Mouse (Mus musculus) bone marrow macrophage, adult 2 months (primary cell): ENCODE data around the gene Met. TPM values are rescaled to one million over a fixed set of nuclear protein-coding genes. Genes with fewer than 3 reads are reported as not detected.

Source experiments
- H3K27ac ChIP-seq: 2 replicates; pipeline ENCODE4 v1.5.1; 2012; ENCODE audit warnings: low read depth, low read length; ENCODE audit not compliant: insufficient read depth
- H3K4me1 ChIP-seq: 2 replicates; pipeline ENCODE4 v1.6.1; 2012; ENCODE audit warnings: low read length; ENCODE audit not compliant: control insufficient read depth, insufficient read depth
- H3K4me3 ChIP-seq: 2 replicates; pipeline ENCODE4 v1.5.1; 2012; ENCODE audit warnings: mild to moderate bottlenecking, low read length, moderate library complexity; ENCODE audit not compliant: insufficient read depth
- CTCF ChIP-seq: IDR thresholded peaks from 2 replicates; pipeline ENCODE4 v1.5.1; 2012; ENCODE audit warnings: low read depth, mild to moderate bottlenecking, low read length, moderate library complexity
- POLR2A ChIP-seq: IDR thresholded peaks from 2 replicates; pipeline ENCODE4 v1.6.1; 2012; ENCODE audit warnings: mild to moderate bottlenecking, low read depth, low read length, borderline replicate concordance
- polyA plus RNA-seq: library from polyadenylated mRNA; stranded (reverse); fragments of >200 nt; gene quantifications from 2 replicates; pipeline ENCODE4 v1.2.4, GENCODE M21; 2012; ENCODE audit not compliant: missing spikeins, insufficient read depth, insufficient read length

Met gene
- 0.31 and 1.3 TPM in 2 replicates for polyA plus RNA-seq

DNA sequence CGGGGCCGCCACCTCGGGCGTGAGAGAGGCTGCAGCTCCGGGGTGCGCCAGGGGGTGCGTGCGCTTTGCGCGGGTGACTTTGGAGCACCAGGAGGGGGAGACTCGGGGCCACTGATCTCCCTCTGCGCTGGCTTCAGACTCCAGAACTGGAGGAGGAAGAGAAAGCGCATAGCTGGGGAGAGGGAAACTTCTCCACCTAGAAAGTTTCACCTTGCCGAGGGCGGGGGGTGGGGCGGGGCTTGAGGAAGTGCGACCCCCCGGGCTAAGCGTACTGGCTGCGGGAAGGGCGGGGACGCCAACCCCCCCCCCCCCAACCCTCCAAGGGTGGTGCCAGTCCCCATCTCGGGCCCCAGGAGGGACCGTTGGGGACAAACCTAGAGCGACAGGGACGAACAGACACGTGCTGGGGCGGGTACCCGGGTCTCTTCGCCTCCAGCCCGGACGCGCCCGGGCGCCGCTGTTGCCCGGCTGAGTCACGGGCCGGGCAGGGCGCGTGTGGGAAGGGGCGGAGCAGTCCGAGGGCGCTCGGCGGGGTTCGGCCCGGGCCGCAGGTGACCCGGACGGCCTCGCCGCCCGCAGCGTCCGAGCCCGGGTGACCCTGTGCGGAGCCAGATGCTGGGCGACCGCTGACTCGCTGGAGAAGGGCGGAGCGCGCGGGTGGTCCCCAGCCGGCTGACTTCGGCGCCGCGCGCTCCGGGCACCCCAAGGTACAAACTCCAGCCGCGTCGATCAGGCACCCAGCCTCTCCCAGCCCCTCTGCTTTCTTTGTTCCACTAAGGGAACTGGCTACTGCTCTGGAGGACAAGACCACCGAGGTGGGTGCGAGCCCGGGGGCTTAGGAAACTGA lies at the start of gene Met:
Gene Met (plus strand): TSS at position 367 of the 847 bp plus-strand sequence.
- TF ChIP-seq CTCF, result no peak
- no peak for TF ChIP-seq POLR2A
- no peak within 1 kb of the TSS for H3K27ac ChIP-seq
- H3K4me1 ChIP-seq, result no peaks in the 10 kb centered on the region
- H3K4me3 ChIP-seq, result peak within 1 kb of the TSS; percentile 54

DNA sequence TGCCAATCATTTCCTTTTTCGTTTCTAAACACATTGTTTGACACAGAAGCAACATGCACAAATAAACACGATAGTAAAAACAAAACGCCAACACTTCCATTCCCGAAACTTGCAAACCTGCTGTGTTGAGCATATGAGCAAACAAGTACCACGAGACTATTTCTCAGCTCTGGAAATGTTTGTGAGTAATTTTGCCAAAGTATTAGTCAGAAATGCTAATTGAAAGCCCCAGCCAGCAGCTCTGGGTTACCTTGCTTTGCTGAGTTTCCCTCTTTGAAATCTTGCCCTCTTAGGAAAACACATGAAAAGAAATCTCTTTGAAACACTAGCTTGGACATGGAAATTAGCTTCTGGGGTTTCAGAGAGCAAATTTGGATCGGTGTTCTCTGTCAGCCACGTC lies 45.4 kb upstream of the Met start:
- Histone ChIP-seq H3K4me1 (no peaks in the 10 kb centered on the region), H3K27ac (no peak overlapping the region), H3K4me3 (no peak overlapping the region)
- TF ChIP-seq CTCF (no peak), POLR2A (no peak)

DNA sequence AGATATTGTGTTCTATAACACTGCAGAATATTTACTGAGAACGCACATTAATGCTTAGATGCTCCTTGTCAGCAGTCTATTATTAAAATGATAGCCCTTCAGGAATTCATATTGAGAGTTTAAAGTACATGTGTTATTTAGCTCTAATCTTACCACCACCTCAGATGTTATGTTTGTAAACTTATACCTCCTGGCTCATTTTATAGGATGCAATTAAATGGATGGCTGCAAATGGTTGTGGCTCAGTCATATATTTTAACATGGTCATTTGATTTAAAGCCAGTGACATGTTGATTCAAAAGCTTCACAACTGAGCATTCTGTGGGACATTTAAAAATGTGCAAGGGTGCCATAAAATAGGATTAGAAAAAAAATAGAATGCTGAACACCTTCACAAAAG lies 41.2 kb upstream of the Met start:
- no peak overlapping the region for H3K4me3 ChIP-seq
- H3K27ac ChIP-seq, result no peak overlapping the region
- TF ChIP-seq POLR2A (no peak), CTCF (no peak)
- no peaks in the 10 kb centered on the region for H3K4me1 ChIP-seq

GRCm38 (mm10) chr6:17429041-17429440 lies 34.6 kb upstream of the Met start:
- Histone ChIP-seq H3K27ac (no peak overlapping the region), H3K4me3 (no peak overlapping the region), H3K4me1 (no peaks in the 10 kb centered on the region)
- TF ChIP-seq POLR2A (no peak), CTCF (no peak)

- Histone ChIP-seq H3K4me1 (no peaks in the 10 kb centered on the region), H3K4me3 (no peak overlapping the region), H3K27ac (no peak overlapping the region)
- TF ChIP-seq CTCF (no peak), POLR2A (no peak)
Measured at GRCm38 (mm10) chr6:17429611-17430010, 34.0 kb upstream of the Met start.

DNA sequence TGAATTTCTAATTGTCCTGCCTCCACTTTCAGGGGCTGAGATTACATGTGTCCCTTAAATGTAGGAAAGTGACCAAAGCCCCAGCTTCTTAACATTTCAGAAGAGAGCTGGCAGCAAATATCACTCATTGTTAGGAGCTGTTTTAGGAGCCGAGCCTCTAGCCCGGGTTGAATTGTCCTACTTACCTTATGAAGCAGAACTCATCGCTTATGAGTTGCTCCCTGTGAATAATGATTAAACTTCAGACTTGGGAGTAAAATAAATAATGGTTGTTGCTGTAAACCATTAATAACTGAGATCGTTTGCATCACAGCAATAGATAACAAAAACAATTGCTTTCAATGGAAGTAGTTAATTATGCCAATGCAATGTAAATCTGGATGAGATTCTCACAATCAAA lies 20.3 kb upstream of the Met start:
- H3K4me3 ChIP-seq, result no peak overlapping the region
- TF ChIP-seq POLR2A, result no peak
- no peak for TF ChIP-seq CTCF
- H3K4me1 ChIP-seq, result no peaks in the 10 kb centered on the region
- H3K27ac ChIP-seq, result no peak overlapping the region

DNA sequence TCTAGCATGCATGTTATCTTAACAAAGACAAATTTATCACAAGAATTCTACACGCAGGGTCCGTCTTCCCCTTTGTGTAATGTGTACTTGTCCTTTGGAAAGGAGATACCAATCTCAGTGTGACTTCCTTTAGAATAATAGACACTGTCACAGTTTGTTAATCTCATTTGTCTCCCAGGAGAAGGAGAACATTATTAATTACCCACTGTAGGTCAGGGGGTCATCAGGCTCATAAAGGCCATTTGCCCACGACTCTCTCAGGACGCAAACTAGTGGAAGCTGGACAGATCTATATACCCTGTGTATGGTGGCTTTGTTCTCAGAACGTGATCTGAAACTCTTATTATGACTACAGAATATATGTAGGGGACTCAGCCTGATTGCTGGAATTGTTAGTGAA lies 12.3 kb upstream of the Met start:
- no peaks in the 10 kb centered on the region for H3K4me1 ChIP-seq
- TF ChIP-seq CTCF, result no peak
- TF ChIP-seq POLR2A, result no peak
- no peak overlapping the region for H3K4me3 ChIP-seq
- no peak overlapping the region for H3K27ac ChIP-seq

DNA sequence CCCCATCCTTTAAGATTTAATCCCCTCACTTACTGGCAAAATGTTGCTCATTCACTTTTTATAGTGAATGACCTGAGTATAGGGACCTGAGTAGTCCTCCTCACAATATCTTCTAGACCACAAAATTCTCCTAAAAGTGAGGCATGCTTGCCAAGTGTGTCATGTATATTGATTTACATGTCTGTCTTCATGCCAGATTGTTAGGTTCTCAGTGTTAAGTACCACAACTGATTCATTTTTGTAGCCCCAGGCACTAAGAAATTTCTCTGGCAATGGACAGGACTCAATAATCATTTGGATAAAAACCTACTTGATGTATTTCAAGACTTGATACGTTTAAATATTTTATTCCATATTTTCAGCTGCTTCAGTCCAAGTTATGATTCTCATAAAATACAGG lies 8.5 kb upstream of the Met start:
- TF ChIP-seq CTCF (no peak), POLR2A (no peak)
- no peak overlapping the region for H3K4me3 ChIP-seq

DNA sequence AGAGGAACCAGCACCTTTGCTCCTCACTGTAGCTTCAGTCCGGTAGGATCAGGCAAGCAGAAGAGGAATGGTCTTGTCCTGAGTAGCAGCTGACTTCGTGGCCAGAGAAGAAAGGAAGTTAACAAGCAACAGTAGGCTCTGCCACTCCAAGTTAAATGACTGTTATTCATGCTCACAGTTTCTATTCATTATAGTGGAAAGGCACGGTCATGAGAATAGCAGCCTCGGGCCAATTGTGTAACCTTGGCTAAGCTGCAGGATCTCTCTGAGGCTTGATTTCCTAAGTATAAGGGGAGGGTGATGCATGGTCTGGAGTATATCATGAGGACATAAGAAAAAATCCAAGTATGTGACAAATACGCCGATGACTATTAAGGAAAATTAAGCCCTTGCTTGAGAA lies 4.0 kb upstream of the Met start:
- TF ChIP-seq POLR2A (no peak), CTCF (no peak)
- H3K27ac ChIP-seq, result no peak overlapping the region
- no peak overlapping the region for H3K4me3 ChIP-seq
- H3K4me1 ChIP-seq, result no peaks in the 10 kb centered on the region

More for the DNA sequence above, 8.5 kb upstream of the Met start:
- Histone ChIP-seq H3K4me1 (no peaks in the 10 kb centered on the region), H3K27ac (no peak overlapping the region)

DNA sequence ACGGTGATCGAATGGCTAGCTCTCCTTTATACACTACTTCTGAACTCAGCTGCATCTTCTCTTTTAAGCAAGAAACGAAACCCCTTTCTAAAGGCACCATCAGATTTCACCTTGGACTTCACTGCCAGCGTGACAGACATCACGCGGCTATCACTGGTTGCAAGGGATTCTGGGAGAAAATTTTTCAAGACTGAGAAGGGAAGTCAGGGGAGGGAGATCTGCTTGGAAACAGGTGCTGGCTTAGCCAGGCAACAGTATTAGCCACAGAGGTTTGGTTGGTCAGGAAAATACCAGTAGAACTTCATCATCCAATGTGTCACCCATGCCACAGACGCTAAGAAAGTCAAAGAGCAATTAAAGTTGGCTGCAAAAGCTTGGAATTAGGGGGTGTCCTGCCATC lies 2.2 kb upstream of the Met start:
- H3K27ac ChIP-seq, result no peak overlapping the region
- TF ChIP-seq POLR2A (no peak), CTCF (no peak)
- no peak overlapping the region for H3K4me3 ChIP-seq
- no peaks in the 10 kb centered on the region for H3K4me1 ChIP-seq

DNA sequence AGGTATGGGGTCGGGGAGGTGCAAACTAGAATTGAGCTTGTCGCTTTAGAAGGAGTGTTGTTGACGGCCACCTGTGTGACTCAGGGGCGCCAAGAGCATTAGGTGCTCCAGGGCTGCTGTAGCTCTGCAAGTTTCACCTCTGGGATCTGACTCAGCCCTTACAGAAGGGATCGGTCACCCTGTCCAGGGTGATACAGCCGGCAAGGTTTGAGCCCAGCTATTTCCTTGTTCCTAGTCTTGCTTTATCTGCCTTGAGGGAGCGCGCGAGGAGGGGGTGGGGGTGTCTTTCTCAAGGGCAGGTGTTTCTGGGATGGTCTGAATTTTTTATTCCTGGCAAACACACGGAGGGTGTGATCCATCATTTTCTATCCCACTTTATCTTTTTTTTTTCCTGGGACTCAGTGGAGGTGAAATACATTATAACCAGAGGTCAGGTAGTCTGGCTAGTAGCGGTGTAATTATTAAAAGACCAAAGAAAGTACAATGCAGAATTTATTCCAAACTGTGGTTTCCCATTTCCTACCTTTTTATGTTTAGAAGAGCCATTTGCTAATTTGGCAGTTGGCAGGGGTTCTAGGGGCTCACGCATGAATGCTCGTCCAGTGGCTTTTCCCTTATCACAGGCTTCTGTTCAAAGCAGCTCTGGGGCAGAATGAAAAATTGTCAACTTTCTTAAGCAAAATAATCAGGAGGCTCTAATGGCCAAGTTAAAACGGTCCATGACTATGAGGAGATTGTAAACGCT lies 853 bp downstream of the Met start:
- H3K4me1 ChIP-seq, result no peaks in the 10 kb centered on the region
- TF ChIP-seq POLR2A, result no peak
- no peak for TF ChIP-seq CTCF
- H3K4me3 ChIP-seq, result peak overlapping the region; percentile 54
- no peak overlapping the region for H3K27ac ChIP-seq
